Mouse (Mus musculus): ENCODE data around the gene 1700022I11Rik. TPM values are rescaled to one million over a fixed set of nuclear protein-coding genes. Genes with fewer than 3 reads are reported as not detected.

Gene 1700022I11Rik
- 0.30 TPM in 1 of 2 replicates, not detected in the other for polyA plus RNA-seq (2015; fragmentation: Nextera tagmentation; extraction: Ambion mirVana)

GRCm38 (mm10) chr4:42969304-42969703 lies at the start of gene 1700022I11Rik:
1700022I11Rik (plus strand) TSS chr4:42969604.
- H3K36me3 ChIP-seq (ENCODE audit: insufficient read depth, low read length): no peaks in the 10 kb centered on the region
- H3K27me3 ChIP-seq (replicated peaks; ENCODE audit: insufficient read depth, low read length): no peaks in the 10 kb centered on the region
- 83% methylated on average over 4 of the region's 4 CpGs for WGBS

GRCm38 (mm10) chr4:42920726-42921125 lies 48.7 kb upstream of the 1700022I11Rik start:
- H3K4me3 ChIP-seq (ENCODE audit: low read depth, low read length): no peak overlapping the region
- WGBS: 37% methylated on average over 9 of the region's 9 CpGs

More at GRCm38 (mm10) chr4:42969304-42969703, at the start of gene 1700022I11Rik:
- H3K4me1 ChIP-seq (ENCODE audit: insufficient read depth, low read depth, low read length): no peaks in the 10 kb centered on the region; the same call in 1 of the 2 replicates
- no peak for ATAC-seq
- DNase-seq (ENCODE audit: low spot score): no peak
- H3K9ac ChIP-seq (replicated peaks; ENCODE audit: low read depth): no peak within 1 kb of the TSS
- H3K4me2 ChIP-seq (replicated peaks; ENCODE audit: low read depth, low read length): no peak within 1 kb of the TSS
- TF ChIP-seq EP300 (IDR thresholded peaks at IDR 0.05): no peak
- no peak for TF ChIP-seq CTCF (IDR thresholded peaks at IDR 0.05)
- H3K4me3 ChIP-seq (ENCODE audit: low read depth, low read length): no peak within 1 kb of the TSS
- no peaks in the 10 kb centered on the region for H3K9me3 ChIP-seq (ENCODE audit: low read length)
- H3K27ac ChIP-seq (ENCODE audit: low read length): no peak within 1 kb of the TSS

GRCm38 (mm10) chr4:42921536-42921935 lies 47.9 kb upstream of the 1700022I11Rik start:
- H3K36me3 ChIP-seq (ENCODE audit: insufficient read depth, low read length): no peaks in the 10 kb centered on the region
- H3K27ac ChIP-seq (ENCODE audit: low read length): no peak overlapping the region
- H3K9me3 ChIP-seq (ENCODE audit: low read length): no peaks in the 10 kb centered on the region
- no peak for DNase-seq (ENCODE audit: low spot score)
- no peaks in the 10 kb centered on the region for H3K4me1 ChIP-seq (ENCODE audit: insufficient read depth, low read depth, low read length)
- 72% methylated on average over 2 of the region's 2 CpGs for WGBS
- H3K27me3 ChIP-seq (replicated peaks; ENCODE audit: insufficient read depth, low read length): peaks cover 13% of the 10 kb centered on the region; the same call in 1 of the 2 replicates
- no peak overlapping the region for H3K4me2 ChIP-seq (replicated peaks; ENCODE audit: low read depth, low read length)
- TF ChIP-seq CTCF (IDR thresholded peaks at IDR 0.05): no peak
- no peak for TF ChIP-seq EP300 (IDR thresholded peaks at IDR 0.05)
- no peak overlapping the region for H3K4me3 ChIP-seq (ENCODE audit: low read depth, low read length)
- ATAC-seq: no peak
- H3K9ac ChIP-seq (replicated peaks; ENCODE audit: low read depth): no peak overlapping the region

More at GRCm38 (mm10) chr4:42920726-42921125, 48.7 kb upstream of the 1700022I11Rik start:
- Histone ChIP-seq H3K36me3 (ENCODE audit: insufficient read depth, low read length) (no peaks in the 10 kb centered on the region), H3K27me3 (replicated peaks; ENCODE audit: insufficient read depth, low read length) (peaks cover 19% of the 10 kb centered on the region; the same call in 1 of the 2 replicates), H3K27ac (ENCODE audit: low read length) (no peak overlapping the region), H3K4me1 (ENCODE audit: insufficient read depth, low read depth, low read length) (no peaks in the 10 kb centered on the region), H3K4me2 (replicated peaks; ENCODE audit: low read depth, low read length) (no peak overlapping the region), H3K9me3 (ENCODE audit: low read length) (no peaks in the 10 kb centered on the region), H3K9ac (replicated peaks; ENCODE audit: low read depth) (no peak overlapping the region)
- DNase-seq (ENCODE audit: low spot score): peak; percentile 29
- TF ChIP-seq EP300 (IDR thresholded peaks at IDR 0.05): no peak
- no peak for TF ChIP-seq CTCF (IDR thresholded peaks at IDR 0.05)
- ATAC-seq: no peak

DNA sequence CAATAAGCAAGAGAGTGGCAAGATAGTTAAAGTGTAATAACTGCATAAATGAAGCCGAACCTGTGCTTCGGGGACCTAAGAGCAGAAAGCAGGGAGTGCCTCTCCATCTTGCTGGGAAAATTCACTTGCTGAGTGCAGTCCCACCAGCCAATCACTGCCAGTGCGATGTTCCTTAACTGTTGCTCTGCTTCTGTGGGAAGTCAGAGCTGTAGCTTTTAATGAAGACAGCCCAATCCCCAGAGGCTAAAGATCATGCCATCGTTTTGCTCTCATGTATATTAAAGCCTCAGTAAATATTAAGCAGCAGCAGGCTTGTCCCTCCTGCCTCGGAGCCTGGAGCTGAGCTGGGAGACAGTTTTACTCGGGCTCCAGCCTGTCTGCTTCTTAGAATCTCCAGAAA lies 47.3 kb upstream of the 1700022I11Rik start:
- no peak overlapping the region for H3K9ac ChIP-seq (replicated peaks; ENCODE audit: low read depth)
- ATAC-seq (no peak), DNase-seq (ENCODE audit: low spot score) (no peak)
- H3K4me3 ChIP-seq (ENCODE audit: low read depth, low read length): no peak overlapping the region
- no peak for TF ChIP-seq CTCF (IDR thresholded peaks at IDR 0.05)
- TF ChIP-seq EP300 (IDR thresholded peaks at IDR 0.05): no peak
- no peaks in the 10 kb centered on the region for H3K4me1 ChIP-seq (ENCODE audit: insufficient read depth, low read depth, low read length)
- H3K9me3 ChIP-seq (ENCODE audit: low read length): no peaks in the 10 kb centered on the region
- H3K4me2 ChIP-seq (replicated peaks; ENCODE audit: low read depth, low read length): no peak overlapping the region
- peaks cover 11% of the 10 kb centered on the region; the same call in 1 of the 2 replicates for H3K27me3 ChIP-seq (replicated peaks; ENCODE audit: insufficient read depth, low read length)
- 65% methylated on average over 6 of the region's 6 CpGs for WGBS
- H3K36me3 ChIP-seq (ENCODE audit: insufficient read depth, low read length): no peaks in the 10 kb centered on the region
- no peak overlapping the region for H3K27ac ChIP-seq (ENCODE audit: low read length)

GRCm38 (mm10) chr4:42922461-42922860 lies 46.9 kb upstream of the 1700022I11Rik start:
- DNase-seq (ENCODE audit: low spot score) (no peak), ATAC-seq (no peak)
- Histone ChIP-seq H3K4me1 (ENCODE audit: insufficient read depth, low read depth, low read length) (no peaks in the 10 kb centered on the region), H3K4me2 (replicated peaks; ENCODE audit: low read depth, low read length) (no peak overlapping the region), H3K9me3 (ENCODE audit: low read length) (no peaks in the 10 kb centered on the region), H3K27me3 (replicated peaks; ENCODE audit: insufficient read depth, low read length) (peaks cover 8% of the 10 kb centered on the region; the same call in 1 of the 2 replicates), H3K9ac (replicated peaks; ENCODE audit: low read depth) (no peak overlapping the region), H3K27ac (ENCODE audit: low read length) (no peak overlapping the region), H3K4me3 (ENCODE audit: low read depth, low read length) (no peak overlapping the region), H3K36me3 (ENCODE audit: insufficient read depth, low read length) (no peaks in the 10 kb centered on the region)
- 81% methylated on average over 8 of the region's 8 CpGs for WGBS
- TF ChIP-seq EP300 (IDR thresholded peaks at IDR 0.05): no peak
- no peak for TF ChIP-seq CTCF (IDR thresholded peaks at IDR 0.05)

DNA sequence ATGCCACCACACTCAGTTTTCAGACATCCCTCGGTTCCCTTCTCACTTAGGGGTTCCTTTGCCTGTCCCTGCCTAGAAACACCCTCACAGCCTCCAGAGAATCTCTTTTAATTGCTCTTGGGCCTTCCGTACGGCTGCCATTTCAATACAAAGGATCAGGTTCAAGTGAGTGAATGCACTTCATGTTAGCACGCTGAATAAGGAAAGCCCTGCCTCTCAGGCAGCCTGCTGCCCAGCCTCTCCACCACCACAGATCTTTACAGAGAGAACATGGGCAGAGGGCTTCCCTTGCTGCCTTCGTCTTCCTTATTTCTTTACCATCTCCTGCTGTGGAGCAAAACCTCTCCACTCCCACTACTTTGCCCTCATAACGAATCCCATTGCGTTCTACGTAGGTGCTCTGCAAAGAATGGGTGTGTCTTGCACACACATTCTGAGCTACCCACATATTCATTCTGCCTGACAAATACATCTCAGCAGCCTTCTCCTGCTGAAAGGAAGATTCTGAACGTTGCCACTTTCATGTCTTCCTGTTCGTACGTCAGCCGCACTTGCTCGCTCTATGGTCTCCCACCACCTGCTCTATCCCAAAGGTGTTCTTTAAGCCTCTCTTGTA lies 45.2 kb upstream of the 1700022I11Rik start:
- Histone ChIP-seq H3K4me3 (ENCODE audit: low read depth, low read length) (no peak overlapping the region), H3K9me3 (ENCODE audit: low read length) (no peaks in the 10 kb centered on the region), H3K9ac (replicated peaks; ENCODE audit: low read depth) (no peak overlapping the region), H3K27ac (ENCODE audit: low read length) (no peak overlapping the region), H3K4me2 (replicated peaks; ENCODE audit: low read depth, low read length) (no peak overlapping the region), H3K4me1 (ENCODE audit: insufficient read depth, low read depth, low read length) (no peaks in the 10 kb centered on the region), H3K36me3 (ENCODE audit: insufficient read depth, low read length) (no peaks in the 10 kb centered on the region), H3K27me3 (replicated peaks; ENCODE audit: insufficient read depth, low read length) (no peaks in the 10 kb centered on the region)
- no peak for DNase-seq (ENCODE audit: low spot score)
- WGBS: 73% methylated on average over 13 of the region's 13 CpGs
- TF ChIP-seq CTCF (IDR thresholded peaks at IDR 0.05): no peak
- TF ChIP-seq EP300 (IDR thresholded peaks at IDR 0.05): no peak
- no peak for ATAC-seq

Measured in lung, postnatal 0 days (tissue).